Mouse (Mus musculus) thymus, postnatal 25 days (tissue): Measurements from ENCODE around the gene Plpp2.

Experiments
- DNase-seq: peaks from one replicate; pipeline ENCODE4 v3.0.0; 2022

Plpp2 gene

GRCm38 (mm10) chr10:79533126-79533911 is at the start of gene Plpp2:
TSS of gene Plpp2 (minus strand) at chr10:79533796.
- peak; percentile 54 for DNase-seq

DNA sequence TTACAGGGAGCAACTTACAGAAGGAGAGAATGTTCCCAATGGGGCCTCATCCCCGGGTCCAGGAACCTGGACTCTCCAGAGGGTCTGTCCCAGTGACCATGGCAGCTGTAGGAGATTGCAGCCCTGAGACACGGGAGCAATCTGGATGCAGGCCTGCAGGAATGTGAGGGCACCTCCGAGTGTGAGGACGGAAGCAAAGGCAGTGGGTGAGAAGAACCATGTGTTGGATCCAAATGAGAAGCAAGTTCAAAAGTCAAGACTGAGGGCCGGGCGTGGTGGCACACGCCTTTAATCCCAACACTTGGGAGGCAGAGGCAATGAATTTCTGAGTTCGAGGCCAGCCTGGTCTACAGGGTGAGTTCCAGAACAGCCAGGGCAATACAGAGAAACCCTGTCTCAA is 47.9 kb upstream of the Plpp2 start:
- DNase-seq, result no peak

DNA sequence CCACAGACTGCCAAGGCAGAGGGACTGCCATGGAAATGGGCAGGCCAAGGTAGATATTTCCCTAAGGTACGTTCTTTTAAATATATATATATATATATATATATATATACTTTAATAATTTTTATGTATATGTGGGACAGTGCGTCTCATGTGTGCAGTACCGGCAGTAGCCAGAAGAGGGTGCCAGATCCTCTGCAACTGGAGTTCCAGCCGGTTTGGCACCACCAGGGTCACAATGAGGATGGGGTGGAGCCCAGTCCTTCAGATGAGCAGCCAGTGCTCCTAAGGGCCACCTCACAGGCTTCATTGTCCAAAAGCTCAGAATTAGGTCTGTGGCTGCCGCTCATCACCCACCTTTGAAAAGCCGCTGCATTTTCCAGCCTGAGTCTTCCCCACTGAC is 47.2 kb upstream of the Plpp2 start:
- DNase-seq, result peak; percentile 47

DNA sequence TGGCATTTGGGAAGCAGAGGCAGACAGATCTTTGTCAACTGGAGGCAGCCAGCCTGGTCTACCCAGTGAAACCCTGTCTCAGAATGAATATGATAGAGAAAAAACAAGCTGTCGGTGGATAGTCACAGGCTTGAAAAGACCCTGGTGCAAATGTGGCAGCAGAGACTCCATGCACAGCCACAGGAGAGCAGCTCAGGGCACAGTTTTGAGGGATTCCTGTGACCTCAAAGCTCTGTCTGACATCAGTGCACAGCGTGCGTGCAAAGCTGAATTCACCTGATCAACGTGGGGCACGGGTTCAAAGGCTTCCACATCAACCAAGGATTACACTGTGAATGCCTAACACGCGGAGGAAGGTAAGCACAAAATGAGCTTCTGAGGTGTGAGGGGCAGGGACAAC is 46.8 kb upstream of the Plpp2 start:
- DNase-seq, result no peak

- no peak for DNase-seq
Observed at GRCm38 (mm10) chr10:79579781-79580180, 46.2 kb upstream of the Plpp2 start.

GRCm38 (mm10) chr10:79578891-79579290 is 45.3 kb upstream of the Plpp2 start:
- no peak for DNase-seq

DNA sequence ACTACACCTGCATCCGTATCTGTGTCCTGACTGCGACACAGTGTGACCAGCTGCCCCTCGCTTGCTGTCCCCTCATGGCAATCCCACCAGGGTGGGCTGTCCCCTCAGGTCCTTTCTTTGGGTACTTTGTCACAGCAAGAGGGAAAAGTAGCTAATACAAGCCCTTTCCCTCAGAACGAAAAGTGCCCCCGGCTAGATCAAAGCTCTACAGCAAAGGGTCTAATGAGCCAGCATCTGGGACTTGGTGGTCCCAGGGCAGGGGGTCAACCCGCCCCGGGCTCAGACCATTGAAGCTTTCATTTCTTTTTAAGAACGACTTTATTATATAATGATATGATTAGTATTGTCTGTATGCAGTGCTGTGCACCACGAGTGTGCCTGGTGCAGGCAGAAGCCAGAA is 44.7 kb upstream of the Plpp2 start:
- DNase-seq, result no peak

DNA sequence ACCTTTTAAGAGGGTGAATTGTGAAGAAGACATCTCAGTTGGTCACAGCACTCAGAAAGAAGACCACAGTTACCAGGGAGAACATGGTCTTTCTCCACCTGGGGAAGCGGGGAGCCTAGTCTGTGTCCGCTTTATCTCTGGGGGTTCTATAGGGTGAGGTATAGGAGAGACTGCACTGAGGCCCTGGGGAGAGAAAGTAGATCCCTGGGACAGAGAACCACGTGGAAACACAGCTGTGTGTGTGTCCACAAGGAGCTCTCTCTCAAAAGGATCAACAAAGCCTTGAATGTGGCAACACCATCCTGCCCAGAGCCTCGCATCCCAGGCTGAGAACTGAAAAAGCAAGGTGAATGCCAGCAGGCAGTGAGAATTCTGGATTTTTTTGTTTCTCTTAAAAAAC is 43.8 kb upstream of the Plpp2 start:
- DNase-seq, result no peak

- DNase-seq, result no peak
Observed at GRCm38 (mm10) chr10:79575754-79576153, 42.2 kb upstream of the Plpp2 start.

DNA sequence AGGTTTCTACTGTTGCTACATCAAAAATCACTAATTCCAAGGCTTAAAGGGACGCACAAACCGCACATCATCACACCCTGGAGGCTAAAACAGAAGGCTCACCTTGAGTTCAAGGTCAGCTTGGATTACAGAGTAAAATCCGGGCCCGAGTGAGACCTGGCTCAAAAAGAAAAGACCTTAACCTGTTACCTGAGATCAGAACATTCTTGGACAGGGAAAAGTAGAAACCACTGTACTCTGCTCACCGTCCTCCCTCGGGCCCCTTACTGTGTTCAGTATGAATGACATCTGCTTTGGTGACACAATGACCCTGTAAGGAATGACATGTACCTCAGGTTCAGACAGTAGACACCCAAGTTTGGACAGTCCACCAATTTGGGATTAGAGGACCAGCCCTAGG is 41.2 kb upstream of the Plpp2 start:
- DNase-seq, result no peak

- no peak for DNase-seq
Observed at GRCm38 (mm10) chr10:79574350-79574749, 40.8 kb upstream of the Plpp2 start.

GRCm38 (mm10) chr10:79573611-79574010 is 40.0 kb upstream of the Plpp2 start:
- no peak for DNase-seq

- DNase-seq, result no peak
Observed at GRCm38 (mm10) chr10:79571314-79571713, 37.7 kb upstream of the Plpp2 start.

DNA sequence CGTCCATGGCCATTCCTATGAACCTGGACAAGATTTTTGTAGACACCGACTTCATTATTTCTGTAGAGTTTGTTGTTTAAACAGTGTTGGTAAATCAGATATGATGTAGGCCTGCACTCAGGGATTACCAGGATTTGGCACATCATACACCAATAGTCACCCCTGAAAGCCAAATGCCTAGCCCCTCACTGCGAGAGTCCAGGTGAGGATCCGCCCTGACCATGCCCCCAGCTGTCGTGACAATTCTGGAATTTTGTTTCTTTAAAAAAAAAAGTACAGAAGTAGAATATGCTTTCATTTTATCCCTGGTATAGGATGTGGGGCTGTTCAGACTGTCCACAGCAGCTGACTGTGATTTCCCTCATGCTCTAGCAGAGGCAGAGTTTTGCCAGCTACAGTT is 36.3 kb upstream of the Plpp2 start:
- no peak for DNase-seq

DNA sequence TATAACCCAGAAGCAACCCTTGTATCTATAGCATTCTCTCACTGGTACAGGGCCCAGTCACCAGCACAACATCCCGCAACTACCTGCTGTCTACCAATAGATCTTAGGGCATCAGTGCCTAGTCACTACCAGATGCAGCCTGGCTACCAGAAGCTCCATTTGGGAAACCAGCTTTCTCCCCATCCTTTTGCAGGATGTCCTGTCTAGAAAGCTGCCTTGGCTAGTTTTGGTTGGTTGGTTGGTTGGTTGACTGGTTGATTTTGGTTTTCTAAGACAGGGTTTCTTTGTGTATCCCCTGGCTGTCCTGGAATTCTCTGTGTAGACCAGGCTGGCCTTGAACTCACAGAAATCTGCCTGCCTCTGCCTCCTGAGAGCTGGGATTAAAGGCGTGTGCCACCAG is 26.1 kb upstream of the Plpp2 start:
- DNase-seq, result no peak

DNA sequence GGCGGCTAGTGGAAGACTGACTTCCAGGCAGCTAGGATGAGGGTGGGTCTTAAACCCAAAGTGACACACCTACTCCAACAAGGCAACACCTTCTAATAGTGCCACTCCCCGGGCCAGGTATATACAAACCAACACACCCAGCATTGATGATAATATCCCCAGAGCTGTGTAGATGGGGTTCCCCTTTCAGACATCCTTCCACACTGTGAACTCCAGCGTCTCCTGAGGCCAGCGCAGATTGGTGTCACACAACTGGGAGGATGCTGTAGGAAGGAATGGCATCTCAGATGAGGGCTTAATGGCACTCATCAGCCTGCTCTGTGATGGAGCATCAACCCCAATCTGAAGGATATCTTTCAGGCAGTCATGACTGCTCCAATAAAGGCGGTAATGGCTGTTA is 23.9 kb upstream of the Plpp2 start:
- DNase-seq, result no peak

- no peak for DNase-seq
Observed at GRCm38 (mm10) chr10:79556951-79557350, 23.4 kb upstream of the Plpp2 start.

DNA sequence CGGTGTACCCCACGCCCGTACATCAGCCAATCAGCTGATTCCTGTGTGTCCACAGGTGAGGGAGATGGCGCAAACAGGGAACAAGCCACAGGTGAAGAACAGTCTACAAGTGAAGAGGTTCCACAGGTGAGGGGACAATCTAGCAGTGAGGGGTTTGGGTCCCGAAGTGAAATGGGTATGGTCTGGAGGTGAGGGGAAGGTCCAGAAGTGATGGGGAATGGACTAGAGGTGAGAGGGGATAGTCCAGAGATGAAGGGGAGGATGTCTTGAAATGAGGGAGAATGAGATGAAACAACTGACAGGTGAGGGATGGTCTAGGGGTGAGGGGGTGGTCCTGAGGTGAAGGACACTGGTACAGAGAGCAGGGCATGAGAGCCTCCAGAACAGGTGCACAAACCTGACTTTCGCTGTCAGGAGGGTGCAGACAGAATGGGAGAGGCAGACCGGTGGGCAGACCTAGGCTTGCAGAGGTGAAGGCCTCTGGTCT is 21.7 kb upstream of the Plpp2 start:
- DNase-seq, result no peak

DNA sequence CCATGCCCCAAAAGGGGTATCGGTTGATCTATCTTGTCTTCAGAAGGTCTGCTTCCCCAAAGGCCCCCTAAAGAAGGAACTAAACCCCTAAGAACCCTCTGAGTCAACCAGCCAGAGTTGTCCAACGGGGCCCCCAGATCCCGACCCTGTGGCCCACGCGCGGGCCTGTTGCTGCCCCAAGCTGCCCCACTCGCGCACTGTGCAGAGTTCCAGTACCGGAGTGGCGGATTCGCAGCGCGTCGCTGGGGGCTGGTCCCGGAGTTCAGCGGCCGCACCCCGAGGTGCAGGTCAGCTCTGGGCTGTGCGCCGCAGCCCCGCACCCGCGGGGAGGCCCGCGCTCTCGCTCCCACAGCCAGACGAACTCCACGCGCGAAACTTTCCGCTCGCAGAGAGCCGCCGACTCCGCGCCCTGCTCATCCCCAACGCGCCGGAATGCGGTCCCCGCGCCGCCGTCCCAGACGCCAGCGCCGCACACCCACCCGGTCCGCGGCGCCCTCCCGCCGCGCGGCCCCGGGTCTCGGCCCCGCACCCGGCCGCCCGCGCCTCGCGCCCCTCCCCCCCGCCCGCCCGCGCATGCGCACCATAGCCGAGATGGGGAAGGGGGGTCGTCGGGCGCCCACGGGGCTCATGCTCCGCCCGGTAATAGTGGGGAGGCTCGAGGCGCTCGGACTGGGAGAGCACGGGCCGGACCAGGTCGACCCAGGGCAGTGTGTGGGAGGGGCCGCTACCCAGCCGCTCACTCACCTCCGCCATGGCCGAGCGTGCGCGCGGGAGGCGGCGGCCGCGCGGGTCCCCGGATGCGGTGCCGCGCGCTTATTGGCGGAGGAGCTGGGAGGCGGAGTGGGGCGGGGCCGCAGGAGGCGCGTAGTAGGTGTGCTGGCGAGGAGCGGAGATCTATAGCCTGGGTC is 21.0 kb upstream of the Plpp2 start, which contains the start of gene Mier2:
TSS of gene Mier2 (minus strand) at position 870 of the 908 bp plus-strand sequence.
- DNase-seq, result peak; percentile 86

- DNase-seq, result no peak
Observed at GRCm38 (mm10) chr10:79553691-79554090, 20.1 kb upstream of the Plpp2 start.

DNA sequence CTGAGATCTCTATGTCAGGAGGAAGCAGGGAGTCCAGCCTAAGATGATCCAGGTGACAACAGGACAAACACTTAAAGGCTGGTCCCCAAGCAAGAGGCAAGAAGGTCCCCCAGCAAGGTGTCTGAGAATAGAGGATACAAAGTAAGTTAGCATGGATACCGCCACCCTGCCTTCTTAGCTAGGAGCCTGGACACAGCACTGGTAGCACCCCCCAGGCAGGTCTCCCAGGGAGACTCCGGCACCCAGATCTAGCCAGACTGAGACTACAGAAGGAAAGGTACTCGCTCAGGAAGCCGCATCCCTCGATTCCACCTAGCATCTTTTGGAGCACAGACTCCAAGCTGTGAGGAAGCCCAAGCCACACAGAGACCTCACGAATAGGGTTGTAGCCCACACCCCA is 19.6 kb upstream of the Plpp2 start:
- DNase-seq, result no peak

DNA sequence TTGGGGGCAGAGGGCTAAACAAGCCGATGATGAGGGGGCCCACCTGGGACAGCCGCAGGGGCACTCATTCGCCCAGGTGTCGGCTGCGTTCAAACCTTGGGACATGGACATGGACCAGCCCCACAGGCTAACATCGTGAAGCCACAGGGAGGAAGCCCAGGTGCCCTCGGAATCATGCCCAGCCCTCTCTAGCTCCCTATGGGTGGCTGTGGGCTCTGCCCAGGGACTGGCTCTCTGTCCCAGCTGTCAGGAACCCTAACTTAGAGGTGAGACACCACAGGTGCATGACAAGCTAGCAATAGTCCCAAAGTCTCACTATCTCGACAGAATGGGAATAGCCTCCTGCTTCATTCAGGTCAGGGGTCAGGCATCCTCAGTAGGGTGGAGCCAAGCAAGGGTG is 18.9 kb upstream of the Plpp2 start:
- DNase-seq, result no peak

DNA sequence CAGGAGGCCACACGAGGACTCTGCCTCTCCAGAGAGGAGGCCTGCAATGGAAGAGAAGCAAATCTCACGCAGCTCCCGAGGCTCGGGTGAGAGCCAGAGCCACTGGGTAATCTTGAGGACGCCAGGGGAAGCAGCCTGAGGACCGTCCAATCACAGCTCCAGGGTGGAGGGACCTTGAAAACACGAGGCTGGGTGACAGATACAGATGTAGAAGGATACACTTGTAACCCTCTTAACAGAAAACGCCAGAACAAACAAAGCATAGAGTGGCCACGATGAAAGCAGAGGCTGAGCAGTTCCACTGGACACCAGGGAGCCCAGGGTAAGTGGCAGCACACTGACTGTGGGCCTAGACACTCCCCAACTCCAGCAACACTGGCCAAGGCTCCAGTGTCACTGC is 16.8 kb upstream of the Plpp2 start:
- DNase-seq, result no peak
